Mouse (Mus musculus): ENCODE results near the gene Zfp991.
"Not testable (repeated sequence)": the region's sequence is repeated elsewhere in the genome, so short reads cannot be mapped to it uniquely, and the experiment has no call there.

The Zfp991 gene

DNA sequence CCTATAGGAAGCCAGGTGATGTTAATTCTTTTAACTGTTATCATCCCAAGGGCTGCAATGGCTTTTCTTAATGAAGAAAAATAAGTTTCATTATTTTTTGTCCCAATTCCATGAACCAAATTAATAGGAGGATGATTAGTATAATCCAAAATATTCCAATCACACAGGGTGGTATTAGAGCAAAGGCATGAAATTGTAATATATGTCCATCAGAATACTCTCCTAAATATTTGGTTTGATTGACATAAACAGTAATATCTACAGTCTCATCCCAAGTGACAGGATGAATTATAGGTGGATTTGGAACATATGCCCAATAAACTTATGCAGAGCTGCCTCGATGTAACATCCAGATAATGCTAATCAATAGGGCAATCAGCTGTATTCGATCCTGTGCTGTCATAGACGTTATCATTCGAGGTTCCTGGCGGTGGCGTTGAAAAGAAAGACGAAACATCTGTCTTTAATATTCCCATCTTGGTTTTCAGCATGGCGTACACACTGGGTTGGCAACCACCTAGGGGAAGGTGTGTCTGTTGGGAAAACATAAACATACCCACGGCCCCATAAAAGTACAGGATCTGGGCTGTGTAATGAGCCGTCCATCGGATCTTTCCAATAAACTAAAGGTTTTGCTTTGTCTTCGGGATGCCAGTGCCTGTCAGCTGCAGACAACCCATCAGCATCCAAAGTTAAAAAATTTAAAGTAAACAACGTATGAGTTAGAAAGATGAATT, 50.3 kb downstream of the Zfp991 start:
- not testable (repeated sequence) for DNase-seq (ENCODE audit: inconsistent age in 2 of 2, low spot score in 1 of 2)

DNA sequence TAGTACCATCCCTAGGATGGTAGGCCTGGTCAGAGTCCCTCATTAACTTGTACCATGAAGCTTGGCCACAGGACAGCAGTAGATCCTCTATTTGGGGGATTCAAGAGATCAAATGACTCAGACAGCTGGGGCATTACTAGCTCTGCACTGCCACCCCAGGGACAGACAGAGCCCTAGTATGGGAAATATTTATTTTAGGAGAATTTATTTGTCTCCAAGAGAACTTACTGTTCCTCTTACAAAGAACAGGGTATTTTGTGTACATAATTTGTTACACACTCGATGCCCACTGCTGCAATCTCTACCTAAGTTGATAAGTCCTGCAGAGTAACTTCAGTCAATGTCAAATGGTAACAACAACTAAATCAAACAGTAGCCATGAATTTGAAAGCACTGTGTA, 55.0 kb downstream of the Zfp991 start:
- DNase-seq (ENCODE audit: inconsistent age in 2 of 2, low spot score in 1 of 2), result not testable (repeated sequence)

DNA sequence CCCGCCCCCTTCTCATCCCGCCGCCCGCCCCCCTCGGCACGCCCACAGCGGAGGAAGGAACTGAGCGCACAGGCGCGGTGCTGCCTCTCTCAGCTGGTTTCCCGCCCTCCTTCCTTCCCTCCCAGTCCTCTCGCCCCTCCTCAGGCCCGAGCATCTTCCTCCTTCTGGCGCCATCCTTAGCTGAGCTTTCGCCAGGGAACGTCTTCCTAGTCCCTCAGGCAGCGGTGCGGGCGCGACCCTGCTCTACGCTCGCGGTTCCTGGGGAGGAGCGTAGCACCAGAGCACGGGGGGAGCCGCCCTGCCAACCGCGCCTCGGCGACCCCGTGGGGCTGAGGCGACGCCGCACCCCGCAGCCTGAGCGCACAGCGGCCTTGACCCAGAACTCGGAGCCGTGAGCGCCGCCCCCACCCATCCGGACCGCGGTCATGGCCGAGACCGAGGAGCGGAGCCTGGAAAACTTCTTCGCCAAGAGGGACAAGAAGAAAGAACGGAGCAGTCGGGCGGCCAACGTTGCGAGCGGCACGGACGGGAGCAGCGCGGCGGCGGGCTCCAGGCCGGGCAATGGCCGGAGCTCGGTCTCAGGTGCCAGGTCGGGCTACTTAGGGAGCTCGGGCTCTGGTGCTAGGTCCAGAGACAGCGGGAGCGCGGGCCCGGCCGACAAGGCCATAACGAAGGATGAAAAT, 55.6 kb downstream of the Zfp991 start:
- DNase-seq (ENCODE audit: inconsistent age in 2 of 2, low spot score in 1 of 2), result not testable (repeated sequence)

DNA sequence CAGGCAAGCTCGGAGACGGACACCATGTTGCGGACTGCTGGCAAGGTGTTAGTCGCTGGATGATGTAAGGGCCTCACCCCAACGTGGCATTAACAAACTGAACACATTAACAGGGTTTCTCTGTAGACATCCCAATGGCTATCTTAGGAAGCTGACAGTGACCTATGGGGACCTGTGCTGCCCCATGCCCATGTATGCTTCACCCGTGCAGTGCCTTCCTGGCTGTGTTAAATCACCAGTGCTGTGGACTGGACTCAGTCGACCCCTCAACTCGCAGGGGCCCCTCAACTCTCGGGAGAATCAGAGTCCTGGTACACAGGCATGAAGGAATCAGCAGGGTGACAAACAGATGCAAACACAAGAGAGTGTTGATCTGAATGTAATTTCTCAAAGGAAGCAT, 63.3 kb downstream of the Zfp991 start:
- not testable (repeated sequence) for DNase-seq (ENCODE audit: inconsistent age in 2 of 2, low spot score in 1 of 2)

DNA sequence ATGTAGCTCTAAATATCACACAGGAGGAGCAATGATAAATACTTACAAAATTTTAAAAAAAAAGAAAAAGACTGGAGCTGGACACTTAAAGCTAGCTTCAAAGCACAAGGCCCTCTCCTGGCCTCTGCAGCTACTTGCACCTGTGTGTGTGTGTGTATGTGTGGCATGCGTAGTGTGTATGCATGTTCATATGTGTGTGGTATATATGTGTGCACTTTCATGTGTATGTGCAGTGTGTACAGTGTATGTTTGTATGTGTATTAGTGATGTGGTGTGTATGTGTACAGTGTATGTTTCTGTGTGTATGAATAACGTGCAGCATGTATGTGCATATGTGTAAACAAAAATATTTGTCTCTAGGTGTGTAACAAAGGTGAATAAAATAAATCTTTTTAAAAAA, 65.4 kb downstream of the Zfp991 start:
- DNase-seq (ENCODE audit: inconsistent age in 2 of 2, low spot score in 1 of 2), result not testable (repeated sequence)

DNA sequence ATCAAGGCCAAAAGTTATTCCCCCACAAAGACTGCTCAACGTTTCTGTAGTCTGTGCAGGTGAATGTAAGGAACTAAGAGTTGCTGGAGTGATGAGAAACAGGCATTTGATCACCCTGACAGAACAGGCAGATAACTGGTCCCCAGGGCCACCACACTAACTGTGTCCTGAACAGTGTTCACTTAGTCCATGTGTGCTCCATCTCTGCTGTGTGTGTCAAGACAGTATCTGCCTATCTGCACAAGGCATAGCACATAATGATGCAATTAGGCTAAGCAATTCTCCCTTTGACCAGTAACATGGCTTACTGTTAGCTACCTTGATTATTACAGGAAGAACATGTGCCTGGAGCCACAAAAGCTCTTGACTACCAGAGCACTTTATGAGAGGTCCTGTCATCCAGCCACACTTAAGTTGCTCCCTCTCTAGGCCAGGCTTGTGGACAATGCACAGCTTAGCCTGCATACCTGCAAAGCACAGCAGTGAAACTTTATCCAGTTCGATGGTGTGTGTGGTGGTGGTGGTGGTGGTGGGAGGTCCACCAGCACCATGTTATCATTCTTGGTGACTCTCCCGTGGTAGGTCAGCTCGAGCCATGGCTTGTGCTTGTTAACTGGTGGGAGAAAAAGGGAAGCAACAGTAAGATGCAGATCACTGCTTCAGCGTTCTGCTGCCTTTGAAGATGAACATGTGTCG, 67.4 kb downstream of the Zfp991 start:
- DNase-seq (ENCODE audit: inconsistent age in 2 of 2, low spot score in 1 of 2), result not testable (repeated sequence)

DNA sequence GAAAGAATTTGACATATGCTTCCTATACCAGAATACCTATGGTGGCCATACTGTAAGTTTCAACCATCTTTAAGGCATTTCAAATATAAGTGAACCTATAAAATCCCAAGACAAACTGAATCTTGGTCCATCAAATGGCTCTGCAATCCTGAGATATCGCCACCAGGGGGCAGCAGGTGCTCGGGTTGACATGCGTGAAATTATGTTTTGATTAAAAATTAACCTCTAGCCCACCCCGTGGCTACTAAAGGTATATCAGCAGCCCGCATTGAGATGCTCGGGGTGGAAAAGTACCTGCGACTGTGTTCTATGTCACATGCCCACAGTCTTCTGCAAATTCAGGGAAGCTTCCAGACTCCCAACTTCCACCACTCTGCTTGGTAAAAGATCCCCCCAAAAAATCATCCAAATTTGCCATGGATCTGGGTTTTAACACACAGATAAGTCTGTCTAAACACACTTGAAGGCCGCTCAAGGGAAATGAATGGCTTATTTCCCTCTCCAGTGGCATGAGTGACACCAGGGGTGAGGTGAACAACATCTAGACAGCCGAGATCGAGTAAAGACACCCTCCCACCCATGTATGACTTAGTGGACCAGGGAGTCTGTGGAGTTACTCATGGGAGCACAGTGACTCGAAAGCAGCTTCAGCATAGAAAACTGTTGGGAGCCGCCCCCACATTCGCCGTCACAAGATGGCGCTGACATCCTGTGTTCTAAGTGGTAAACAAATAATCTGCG, 70.3 kb downstream of the Zfp991 start:
- DNase-seq (ENCODE audit: inconsistent age in 2 of 2, low spot score in 1 of 2), result not testable (repeated sequence)

DNA sequence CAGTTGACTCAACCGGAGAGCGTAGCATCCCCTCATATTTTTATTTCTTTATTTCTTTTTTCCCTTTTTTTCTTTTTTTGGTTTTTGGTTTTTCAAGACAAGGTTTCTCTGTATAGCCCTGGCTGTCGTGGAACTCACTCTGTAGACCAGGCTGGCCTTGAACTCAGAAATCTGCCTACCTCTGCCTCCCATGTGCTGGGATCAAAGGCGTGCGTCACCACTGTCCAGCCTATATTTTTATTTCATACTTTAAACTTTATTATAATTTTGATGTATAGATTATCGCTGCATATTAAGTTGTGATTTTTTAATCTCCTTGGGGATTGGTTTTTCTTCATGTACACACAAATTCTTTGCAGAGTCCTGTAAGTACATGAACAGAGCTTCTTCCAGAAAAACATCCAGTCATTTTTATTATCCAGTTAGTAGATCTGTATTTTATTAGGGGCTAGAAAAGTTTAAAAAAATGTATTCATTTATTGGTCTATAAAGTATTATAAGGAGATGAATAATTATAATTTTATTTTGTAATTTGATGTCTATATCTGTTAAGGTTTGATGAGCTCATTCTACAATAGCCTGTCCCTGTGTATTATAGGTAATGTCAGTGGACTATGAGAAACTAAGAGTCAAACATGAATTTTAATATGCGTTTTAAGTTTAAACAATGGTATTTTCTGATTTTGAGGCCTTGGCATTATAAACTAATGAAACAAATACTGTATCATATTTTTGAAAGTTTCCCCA, 80.5 kb downstream of the Zfp991 start:
- DNase-seq (ENCODE audit: inconsistent age in 2 of 2, low spot score in 1 of 2), result not testable (repeated sequence)

DNA sequence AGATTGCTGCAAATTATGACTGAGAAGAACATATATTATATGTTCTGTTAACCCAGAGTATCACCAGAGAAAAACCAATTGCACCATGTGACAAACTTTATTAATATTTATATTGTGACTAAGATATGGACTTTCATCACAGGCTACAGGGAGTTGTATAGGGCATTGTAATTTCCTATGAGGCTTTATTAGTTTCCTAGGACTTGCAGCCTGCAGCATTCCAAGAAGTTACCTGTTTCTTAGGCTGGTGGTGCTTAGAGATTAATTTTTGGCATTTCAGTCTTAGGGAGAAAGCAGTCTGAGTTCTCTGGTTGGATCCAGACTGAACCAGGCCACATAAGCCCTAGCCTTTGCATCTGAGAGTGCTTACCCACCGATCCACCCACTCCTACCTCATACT, 82.4 kb downstream of the Zfp991 start:
- not testable (repeated sequence) for DNase-seq (ENCODE audit: inconsistent age in 2 of 2, low spot score in 1 of 2)

DNA sequence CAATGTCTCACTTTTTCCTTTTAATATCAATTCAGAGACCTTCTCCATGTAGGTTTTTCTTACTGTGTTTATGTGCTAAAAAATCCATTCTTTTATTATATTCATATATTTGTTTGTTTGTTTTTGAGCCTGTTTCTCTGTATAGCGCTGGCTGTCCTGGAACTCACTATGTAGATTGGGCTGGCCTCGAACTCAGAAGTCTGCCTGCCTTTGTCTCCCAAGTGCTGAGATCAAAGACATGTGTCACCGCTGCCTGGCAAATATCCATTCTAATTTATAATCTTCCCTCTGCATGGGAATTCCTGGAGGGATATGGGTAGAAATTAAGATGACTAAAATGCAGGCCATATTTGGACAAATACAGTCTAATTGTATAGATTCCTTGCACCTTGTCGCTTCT, 85.8 kb downstream of the Zfp991 start:
- DNase-seq (ENCODE audit: inconsistent age in 2 of 2, low spot score in 1 of 2), result not testable (repeated sequence)

DNA sequence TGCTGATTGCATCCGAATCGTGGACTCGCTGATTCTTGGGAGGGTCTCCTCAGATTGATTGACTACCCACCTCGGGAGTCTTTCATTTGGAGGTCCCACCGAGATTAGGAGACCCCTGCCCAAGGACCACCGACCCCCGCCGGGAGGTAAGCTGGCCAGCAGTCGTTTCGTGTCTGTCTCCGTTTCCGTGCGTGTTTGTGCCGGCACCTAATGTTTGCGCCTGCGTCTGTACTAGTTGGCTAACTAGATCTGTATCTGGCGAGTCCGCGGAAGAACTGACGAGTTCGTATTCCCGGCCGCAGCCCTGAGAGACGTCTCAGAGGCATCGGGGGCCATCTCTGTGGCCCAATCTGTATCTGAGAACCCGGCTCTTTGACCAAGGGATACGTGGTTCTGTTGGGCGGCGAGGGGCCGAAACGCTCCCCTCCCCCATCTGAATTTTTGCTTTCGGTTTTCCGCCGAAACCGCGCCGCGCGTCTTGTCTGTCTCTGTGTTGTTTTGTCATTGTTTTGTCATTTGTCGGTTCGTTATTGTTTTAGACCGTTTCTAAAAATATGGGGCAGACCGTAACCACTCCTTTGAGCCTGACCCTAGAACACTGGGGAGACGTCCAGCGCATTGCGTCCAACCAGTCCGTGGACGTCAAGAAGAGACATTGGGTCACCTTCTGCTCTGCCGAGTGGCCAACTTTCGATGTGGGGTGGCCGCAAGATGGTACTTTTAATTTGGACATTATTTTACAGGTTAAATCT, 87.7 kb downstream of the Zfp991 start:
- DNase-seq (ENCODE audit: inconsistent age in 2 of 2, low spot score in 1 of 2), result peak; percentile 38 to 82

DNA sequence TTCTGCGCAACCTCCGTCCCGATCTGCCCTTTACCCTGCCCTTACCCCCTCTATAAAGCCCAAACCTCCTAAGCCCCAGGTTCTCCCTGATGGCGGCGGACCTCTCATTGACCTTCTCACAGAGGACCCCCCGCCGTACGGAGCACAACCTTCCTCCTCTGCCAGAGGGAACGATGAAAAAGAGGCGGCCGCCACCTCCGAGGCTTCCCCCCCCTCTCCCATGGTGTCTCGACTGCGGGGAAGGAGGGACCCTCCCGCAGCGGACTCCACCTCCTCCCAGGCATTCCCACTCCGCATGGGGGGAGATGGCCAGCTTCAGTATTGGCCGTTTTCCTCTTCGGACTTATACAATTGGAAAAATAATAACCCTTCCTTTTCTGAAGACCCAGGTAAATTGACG, 88.4 kb downstream of the Zfp991 start:
- peak; percentile 37 to 76 for DNase-seq (ENCODE audit: inconsistent age in 2 of 2, low spot score in 1 of 2)

DNA sequence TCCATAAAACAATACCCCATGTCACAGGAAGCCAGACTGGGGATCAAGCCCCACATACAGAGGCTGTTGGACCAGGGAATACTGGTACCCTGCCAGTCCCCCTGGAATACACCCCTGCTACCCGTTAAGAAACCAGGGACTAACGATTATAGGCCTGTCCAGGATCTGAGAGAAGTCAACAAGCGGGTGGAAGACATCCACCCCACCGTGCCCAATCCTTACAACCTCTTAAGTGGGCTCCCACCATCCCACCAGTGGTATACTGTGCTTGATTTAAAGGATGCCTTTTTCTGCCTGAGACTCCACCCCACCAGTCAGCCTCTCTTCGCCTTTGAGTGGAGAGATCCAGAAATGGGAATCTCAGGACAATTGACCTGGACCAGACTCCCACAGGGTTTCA, 90.2 kb downstream of the Zfp991 start:
- peak; percentile 28 to 63 for DNase-seq (ENCODE audit: inconsistent age in 2 of 2, low spot score in 1 of 2)

DNA sequence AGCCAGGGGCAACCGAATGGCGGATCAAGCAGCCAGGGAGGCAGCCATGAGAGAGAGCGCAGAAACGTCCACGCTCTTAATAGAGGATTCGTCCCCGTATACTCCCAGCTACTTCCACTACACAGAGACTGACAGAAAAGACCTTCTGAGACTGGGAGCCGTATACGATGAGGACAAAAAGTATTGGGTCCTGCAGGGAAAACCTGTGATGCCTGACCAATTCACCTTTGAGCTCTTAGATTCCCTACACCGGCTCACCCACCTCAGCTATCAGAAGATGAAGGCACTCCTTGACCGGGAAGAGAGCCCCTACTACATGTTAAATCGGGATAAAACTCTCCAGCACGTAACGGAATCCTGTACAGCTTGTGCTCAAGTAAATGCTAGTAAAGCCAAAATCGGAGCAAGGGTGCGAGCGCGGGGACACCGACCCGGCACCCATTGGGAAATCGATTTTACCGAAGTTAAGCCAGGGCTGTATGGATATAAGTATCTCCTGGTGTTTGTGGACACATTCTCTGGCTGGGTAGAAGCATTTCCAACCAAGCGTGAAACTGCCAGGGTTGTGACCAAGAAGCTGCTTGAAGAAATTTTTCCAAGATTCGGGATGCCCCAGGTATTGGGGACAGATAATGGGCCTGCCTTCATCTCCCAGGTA, 92.1 kb downstream of the Zfp991 start:
- DNase-seq (ENCODE audit: inconsistent age in 2 of 2, low spot score in 1 of 2), result peak; percentile 14 to 55

DNA sequence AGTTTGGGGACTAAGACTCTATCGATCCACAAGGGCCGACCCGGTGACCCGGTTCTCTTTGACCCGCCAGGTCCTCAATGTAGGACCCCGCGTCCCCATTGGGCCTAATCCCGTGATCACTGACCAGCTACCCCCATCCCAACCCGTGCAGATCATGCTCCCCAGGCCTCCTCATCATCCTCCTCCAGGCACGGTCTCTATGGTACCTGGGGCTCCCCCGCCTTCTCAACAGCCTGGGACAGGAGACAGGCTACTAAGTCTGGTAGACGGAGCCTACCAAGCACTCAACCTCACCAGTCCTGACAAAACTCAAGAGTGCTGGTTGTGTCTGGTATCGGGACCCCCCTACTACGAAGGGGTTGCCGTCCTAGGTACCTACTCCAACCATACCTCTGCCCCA, 93.8 kb downstream of the Zfp991 start:
- DNase-seq (ENCODE audit: inconsistent age in 2 of 2, low spot score in 1 of 2), result peak in 1 of 2 experiments; percentile 18

DNA sequence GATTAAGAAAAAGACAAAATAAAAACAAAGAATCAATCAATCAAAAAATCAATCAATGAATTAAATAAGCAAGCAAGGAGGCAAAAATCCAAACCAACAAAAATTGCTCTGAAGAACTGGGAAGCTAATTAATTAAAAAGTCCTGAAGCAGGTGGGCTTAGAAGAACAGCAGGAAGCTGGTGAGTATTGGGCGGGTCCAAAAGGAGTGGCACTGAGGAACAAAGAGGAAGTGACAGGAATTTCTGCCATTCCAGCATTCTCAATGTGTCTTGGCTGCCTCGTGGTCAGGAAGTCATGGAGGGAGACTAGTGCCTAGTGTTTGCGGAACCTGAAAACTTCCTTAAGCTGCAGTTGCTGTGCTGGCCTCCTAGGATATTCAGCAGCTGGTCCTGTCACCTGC, 98.2 kb downstream of the Zfp991 start:
- not testable (repeated sequence) for DNase-seq (ENCODE audit: inconsistent age in 2 of 2, low spot score in 1 of 2)
